Mouse (Mus musculus): Measurements from ENCODE around the gene Kel. TPM values are rescaled to one million over a fixed set of nuclear protein-coding genes. Genes with fewer than 3 reads are reported as not detected.

Kel gene
- polyA plus RNA-seq, 1 experiment from 2014 or later, result 0.29 TPM

- Histone ChIP-seq H3K4me2 (ENCODE audit: low read length) (no peak overlapping the region), H3K27ac (ENCODE audit: low read length) (no peak overlapping the region), H3K27me3 (ENCODE audit: control insufficient read depth, insufficient read depth, low read depth, low read length) (no peaks in the 10 kb centered on the region), H3K4me3 (ENCODE audit: low read depth, low read length) (no peak overlapping the region), H3K9ac (ENCODE audit: low read depth, low read length) (no peak overlapping the region), H3K36me3 (ENCODE audit: control insufficient read depth, insufficient read depth, low read length) (no peaks in the 10 kb centered on the region), H3K4me1 (ENCODE audit: control insufficient read depth, insufficient read depth, low read length) (no peaks in the 10 kb centered on the region), H3K9me3 (replicated peaks; ENCODE audit: control insufficient read depth, low read length, poor library complexity, severe bottlenecking) (no peaks in the 10 kb centered on the region)
- WGBS, result 79% methylated on average over 6 of the region's 6 CpGs
- no peak; the same call in 1 of the 2 replicates for ATAC-seq
Observed at GRCm38 (mm10) chr6:41637927-41638506, 66.1 kb downstream of the Kel start.

GRCm38 (mm10) chr6:41637393-41637792 is 66.7 kb downstream of the Kel start:
- WGBS, result 8% methylated on average over 1 of the region's 1 CpGs
- ATAC-seq, result peak; percentile 62

More at GRCm38 (mm10) chr6:41637393-41637792, 66.7 kb downstream of the Kel start:
- H3K9ac ChIP-seq (ENCODE audit: low read depth, low read length), result no peak overlapping the region
- H3K4me3 ChIP-seq (ENCODE audit: low read depth, low read length), result no peak overlapping the region
- H3K4me1 ChIP-seq (ENCODE audit: control insufficient read depth, insufficient read depth, low read length), result no peaks in the 10 kb centered on the region
- no peaks in the 10 kb centered on the region for H3K36me3 ChIP-seq (ENCODE audit: control insufficient read depth, insufficient read depth, low read length)
- H3K27ac ChIP-seq (ENCODE audit: low read length), result no peak overlapping the region
- H3K4me2 ChIP-seq (ENCODE audit: low read length), result no peak overlapping the region
- H3K9me3 ChIP-seq (replicated peaks; ENCODE audit: control insufficient read depth, low read length, poor library complexity, severe bottlenecking), result no peaks in the 10 kb centered on the region
- no peaks in the 10 kb centered on the region for H3K27me3 ChIP-seq (ENCODE audit: control insufficient read depth, insufficient read depth, low read depth, low read length)

Other genes with a start within 250 kb of the Kel start
- gene Prss1, start 245.4 kb downstream of the Kel start, polyA plus RNA-seq (2015; fragmentation: Nextera tagmentation; extraction: Ambion mirVana), result not detected in 2 replicates
- gene Prss2, start 182.6 kb downstream of the Kel start, polyA plus RNA-seq (2015; fragmentation: Nextera tagmentation; extraction: Ambion mirVana), result not detected in 2 replicates
- gene Ephb6, start 98.9 kb downstream of the Kel start, polyA plus RNA-seq (2015; fragmentation: Nextera tagmentation; extraction: Ambion mirVana), result 43.7 and 46.4 TPM in 2 replicates
- gene Trpv6, start 67.9 kb downstream of the Kel start, polyA plus RNA-seq (2015; fragmentation: Nextera tagmentation; extraction: Ambion mirVana), result 0.85 and 0.93 TPM in 2 replicates
- not detected in 2 replicates for gene Trpv5, start 23.6 kb downstream of the Kel start, polyA plus RNA-seq (2015; fragmentation: Nextera tagmentation; extraction: Ambion mirVana)
- not detected in 2 replicates for gene Llcfc1, start 19.9 kb downstream of the Kel start, polyA plus RNA-seq (2015; fragmentation: Nextera tagmentation; extraction: Ambion mirVana)
- not detected in 2 replicates for gene Olfr459, start 70.8 kb upstream of the Kel start, polyA plus RNA-seq (2015; fragmentation: Nextera tagmentation; extraction: Ambion mirVana)
- gene Pip, start 143.2 kb upstream of the Kel start, polyA plus RNA-seq (2015; fragmentation: Nextera tagmentation; extraction: Ambion mirVana), result not detected in 2 replicates
- not detected in 2 replicates for gene Sval2, start 148.7 kb upstream of the Kel start, polyA plus RNA-seq (2015; fragmentation: Nextera tagmentation; extraction: Ambion mirVana)
- gene Sval1, start 247.3 kb upstream of the Kel start, polyA plus RNA-seq (2015; fragmentation: Nextera tagmentation; extraction: Ambion mirVana), result not detected in 2 replicates